Mouse (Mus musculus): ENCODE measurements around the gene Gm9844.
"Not testable (repeated sequence)": the region's sequence is repeated elsewhere in the genome, so short reads cannot be mapped to it uniquely, and the experiment has no call there.

Gene Gm9844

DNA sequence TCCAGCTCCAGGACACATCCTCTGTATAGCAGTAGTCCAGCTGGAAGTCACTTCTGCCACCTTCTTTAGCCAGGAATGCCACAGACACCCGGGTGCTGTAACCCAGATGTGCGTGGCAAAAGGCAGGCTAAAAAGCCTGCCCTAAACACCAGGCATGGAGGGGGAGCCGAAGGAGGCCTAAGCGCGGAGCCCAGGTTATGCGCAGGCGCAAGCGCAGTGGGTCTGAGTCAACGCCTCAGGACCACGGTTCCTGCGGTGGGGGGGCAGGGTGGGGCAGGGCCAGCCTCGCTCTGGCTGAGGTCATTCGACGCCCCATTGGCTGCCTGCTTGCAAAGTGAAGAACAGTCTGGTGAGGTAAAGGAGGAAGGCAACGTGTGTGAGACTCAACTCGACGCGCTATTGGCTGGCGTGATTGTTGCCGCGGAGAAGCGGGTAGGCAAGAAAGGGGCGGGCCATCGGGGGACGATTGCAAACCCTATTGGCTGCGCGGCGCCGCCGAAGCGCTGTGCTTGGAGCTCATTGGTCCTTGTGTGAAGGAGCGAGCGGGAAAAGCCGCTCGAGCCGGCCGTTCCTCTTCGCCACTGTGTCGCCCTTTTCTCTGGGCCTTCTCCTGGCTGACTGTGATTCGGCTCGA, 7.6 kb downstream of the Gm9844 start, which contains the start of the genes Lypd4 and Dmrtc2:
Gene Lypd4, minus strand, starts transcription at position 410 of the 634 bp plus-strand sequence.
Gene Dmrtc2, plus strand, starts transcription at position 526 of the 634 bp plus-strand sequence.
- DNase-seq (ENCODE audit: low spot score), result no peak

DNA sequence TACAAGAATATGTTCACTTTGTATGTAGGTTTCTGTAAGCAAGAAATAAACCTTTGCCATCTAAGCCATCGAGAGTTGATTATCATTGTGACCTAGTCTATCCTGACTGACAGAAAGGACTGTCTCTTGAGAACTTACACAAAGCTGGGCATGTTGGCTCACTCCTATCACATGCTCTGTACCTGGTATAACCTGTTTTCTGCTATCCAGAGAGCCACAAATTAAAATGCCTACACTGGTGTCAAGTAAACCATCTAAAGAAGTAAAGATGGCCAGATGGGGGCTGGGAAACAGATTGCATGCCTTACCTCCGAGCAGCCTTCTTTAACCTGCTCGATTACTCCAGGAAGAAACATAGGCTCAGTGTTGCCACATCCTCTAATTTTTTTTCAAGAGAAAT, 15.6 kb downstream of the Gm9844 start:
- no peak for DNase-seq (ENCODE audit: low spot score)

GRCm38 (mm10) chr7:24879620-24880019, 17.6 kb downstream of the Gm9844 start:
- no peak for DNase-seq (ENCODE audit: low spot score)

GRCm38 (mm10) chr7:24882416-24883199, 20.6 kb downstream of the Gm9844 start:
- no peak for DNase-seq (ENCODE audit: low spot score)

- peak; percentile 97 for DNase-seq (ENCODE audit: low spot score)
Observed at GRCm38 (mm10) chr7:24883896-24884692, 22.1 kb downstream of the Gm9844 start, which contains the start of gene Rps19. Gene Rps19 (plus strand): TSS chr7:24884371.

- no peak for DNase-seq (ENCODE audit: low spot score)
Observed at GRCm38 (mm10) chr7:24884693-24885291, 22.8 kb downstream of the Gm9844 start.

DNA sequence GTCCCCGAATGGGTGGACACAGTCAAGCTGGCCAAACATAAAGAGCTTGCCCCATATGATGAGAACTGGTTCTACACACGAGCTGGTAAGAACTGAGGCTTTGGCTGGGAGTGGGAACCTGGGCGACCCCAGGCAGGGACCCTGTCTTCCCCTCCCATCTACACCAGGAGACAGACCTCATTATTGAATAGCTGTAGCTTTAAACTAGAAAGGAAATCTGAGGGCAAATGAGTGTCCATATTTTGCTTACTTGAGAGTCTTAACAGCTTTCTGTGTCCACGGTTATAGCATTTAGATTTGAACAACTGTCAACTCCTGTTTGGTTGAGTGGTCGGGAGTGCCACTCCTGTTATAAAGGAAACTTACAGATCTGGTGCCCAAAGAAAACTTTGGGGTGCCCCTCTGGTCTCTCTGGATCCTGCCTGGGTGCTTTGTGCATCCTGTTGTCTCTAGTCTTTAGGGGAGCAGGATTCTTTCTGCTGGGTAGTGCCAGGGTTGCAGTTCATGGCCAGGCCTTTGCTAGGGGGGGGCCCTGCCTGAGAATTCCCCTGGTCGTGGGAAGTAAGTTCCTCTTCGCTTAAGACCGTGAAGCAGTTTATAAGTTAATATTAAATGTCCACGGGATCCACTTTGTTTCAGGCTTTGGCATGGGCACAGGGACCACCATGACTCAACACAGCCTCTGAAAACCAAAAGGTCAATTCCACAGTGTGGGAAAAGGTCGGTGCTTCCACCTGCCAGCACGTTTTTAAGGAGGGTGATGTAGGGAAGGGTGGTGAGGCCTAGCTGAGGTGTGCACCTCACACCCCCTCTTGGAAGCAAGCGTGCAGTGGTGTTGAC, 23.7 kb downstream of the Gm9844 start:
- DNase-seq (ENCODE audit: low spot score), result no peak

DNA sequence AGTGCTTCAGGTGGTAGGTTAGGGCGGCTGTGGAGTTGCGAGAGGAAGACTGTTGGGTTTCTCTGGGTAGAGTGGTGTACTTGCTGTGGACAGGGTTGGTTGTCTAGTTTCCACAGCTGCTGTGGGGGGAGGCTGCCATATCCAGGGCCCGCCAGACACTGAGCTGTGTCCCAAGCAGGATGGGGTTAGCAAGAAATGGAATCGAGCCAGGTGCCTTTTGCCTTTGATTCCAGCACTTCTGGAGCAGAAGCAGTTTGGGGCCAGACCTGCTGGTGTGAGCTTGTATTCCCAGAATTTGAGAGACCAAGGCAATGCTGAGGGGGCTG, 24.3 kb downstream of the Gm9844 start:
- DNase-seq (ENCODE audit: low spot score), result no peak

- DNase-seq (ENCODE audit: low spot score), result no peak
Observed at GRCm38 (mm10) chr7:24887096-24887495, 25.1 kb downstream of the Gm9844 start.

GRCm38 (mm10) chr7:24889431-24890220, 27.6 kb downstream of the Gm9844 start:
- DNase-seq (ENCODE audit: low spot score), result no peak

DNA sequence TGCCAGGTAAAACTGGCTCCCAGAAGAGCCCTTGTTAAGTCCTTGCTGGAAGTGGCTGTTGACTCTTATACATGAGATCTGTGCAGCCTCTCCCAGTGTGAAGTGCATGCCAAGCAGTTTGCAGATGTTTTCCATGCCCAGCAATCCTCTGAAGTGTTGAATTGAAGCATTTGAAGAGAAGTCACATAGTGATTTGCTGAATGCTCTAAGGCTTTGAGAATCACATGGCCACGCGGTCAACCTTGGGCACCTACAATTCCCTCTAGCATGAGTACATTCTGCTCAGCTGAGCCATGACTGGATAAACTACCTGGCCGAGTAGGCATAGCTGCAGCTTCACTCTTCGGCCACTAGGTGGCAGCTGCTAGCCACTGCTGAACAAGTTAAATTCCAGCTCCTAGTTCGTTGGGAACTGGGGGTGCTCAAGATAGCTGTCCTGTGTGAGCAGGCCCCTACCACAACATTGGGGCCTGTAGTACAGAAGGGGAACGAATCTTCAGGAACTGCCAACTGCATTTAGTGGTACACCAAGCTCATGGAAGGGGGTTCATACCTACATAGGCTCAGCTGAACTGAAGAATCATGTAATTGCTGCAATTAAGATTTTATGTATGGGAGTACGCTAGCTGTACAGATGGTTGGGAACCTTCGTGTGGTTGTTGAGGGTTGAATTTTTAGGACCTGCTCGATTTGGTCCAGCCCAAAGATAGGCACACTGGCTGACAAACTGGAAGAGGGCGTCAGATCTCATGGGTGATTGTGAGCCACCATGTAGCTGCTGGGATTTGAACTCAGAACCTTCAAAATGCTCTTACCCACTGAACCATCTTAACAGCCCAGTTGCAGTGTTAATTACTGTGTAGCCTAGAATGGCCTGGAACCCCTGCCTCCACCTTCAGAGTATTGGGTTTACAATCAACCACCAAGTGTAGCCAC, 28.5 kb downstream of the Gm9844 start:
- DNase-seq (ENCODE audit: low spot score), result peak; percentile 66

DNA sequence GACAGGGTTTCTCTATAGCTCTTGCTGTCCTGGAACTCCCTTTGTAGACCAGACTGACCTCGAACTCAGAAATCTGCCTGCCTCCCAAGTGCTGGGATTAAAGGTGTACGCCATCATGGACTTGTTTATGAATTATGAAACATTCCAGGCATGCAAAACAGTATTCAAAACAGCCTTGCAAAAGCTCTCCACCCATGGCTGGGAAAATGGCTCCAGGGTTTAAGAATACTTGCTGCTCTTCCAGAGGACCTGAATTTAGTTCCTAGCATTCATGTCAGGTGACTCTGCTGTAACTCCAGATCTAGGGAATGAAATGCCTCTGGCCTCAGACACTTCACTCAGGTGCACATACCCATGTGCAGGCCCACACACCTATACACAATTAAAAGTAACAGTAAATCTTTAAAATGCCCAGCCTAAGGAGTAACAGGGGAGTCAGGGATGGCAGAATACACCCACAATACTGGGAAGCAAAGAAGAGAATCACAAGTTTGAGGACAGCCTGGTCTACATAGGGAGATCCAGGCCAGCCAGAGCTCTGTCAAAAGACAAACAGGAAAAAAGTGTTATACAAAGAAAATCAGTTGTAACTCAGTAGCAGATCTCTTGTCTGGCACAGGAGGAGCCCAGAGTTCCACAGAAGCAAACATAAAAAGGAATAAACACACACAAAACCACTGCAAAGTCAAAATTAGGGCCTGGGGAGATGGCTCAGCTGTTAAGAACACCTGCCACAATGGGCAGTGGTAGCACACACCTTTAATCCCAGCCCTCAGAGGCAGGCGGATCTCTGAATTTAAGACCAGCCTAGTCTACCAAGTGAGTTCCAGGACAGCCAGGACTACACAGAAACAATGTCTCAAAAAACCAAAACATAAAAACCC, 29.5 kb downstream of the Gm9844 start:
- DNase-seq (ENCODE audit: low spot score), result no peak

DNA sequence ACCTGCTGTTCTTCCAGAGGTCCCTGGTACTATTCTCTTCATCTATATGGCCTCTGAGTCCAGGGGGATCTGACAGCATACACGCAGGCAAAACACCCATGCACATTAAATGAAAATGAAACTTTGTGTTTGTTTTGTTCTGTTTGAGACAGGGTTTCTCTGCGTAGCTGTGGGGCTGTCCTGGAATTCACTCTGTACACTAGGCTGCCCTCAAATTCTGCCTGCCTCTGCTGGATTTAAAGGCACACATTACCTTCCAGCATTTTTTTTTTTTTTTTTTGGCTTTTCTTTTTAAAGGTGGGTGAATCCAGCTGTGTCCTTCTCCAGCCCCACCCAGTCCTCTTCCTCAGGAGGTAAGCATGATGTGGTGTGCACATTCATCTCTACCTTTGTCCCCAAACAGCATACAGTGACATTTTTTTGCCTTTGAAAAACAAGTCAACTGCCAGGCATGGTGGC, 30.1 kb downstream of the Gm9844 start:
- no peak for DNase-seq (ENCODE audit: low spot score)

DNA sequence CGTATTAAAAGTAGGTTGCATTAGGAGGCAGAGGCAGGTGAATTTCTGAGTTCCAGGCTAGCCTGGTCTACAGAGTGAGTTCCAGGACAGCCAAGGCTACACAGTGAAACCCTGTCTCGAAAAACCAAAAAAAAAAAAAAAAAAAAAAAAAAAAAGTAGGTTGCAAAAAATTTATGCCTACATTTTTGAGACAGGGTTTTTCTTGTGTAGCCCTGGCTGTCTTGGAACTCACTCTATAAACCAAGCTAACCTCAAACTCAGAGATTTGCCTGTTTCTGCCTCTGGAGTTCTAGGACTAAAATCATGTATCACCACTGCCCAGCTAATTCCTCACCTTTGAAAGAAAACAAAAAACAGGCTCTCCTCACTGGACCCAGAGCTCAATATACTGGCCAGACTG, 33.7 kb downstream of the Gm9844 start:
- DNase-seq (ENCODE audit: low spot score), result not testable (repeated sequence)

GRCm38 (mm10) chr7:24896269-24896668, 34.3 kb downstream of the Gm9844 start:
- no peak for DNase-seq (ENCODE audit: low spot score)

DNA sequence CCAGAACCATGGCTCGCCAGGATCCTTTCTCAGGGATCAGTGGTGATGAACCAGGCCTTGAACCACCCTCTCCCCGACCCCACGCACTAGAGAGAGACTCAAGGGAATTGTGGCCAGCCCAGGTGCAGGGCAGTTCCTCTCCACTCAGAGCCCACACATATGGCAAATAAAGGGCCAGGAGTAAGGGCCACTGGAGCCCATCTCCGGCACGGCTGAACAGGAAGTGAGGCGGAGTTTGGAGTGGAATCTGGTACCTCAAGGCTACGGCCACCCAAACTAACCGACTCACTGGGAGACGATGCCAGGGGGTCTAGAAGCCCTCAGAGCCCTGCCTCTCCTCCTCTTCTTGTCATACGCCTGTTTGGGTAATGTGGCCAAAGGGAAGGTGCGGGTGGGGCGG, 35.2 kb downstream of the Gm9844 start, which contains the start of gene Cd79a:
Gene Cd79a, plus strand, starts transcription at position 158 of the 400 bp plus-strand sequence.
- DNase-seq (ENCODE audit: low spot score), result no peak

- DNase-seq (ENCODE audit: low spot score), result no peak
Observed at GRCm38 (mm10) chr7:24897959-24898358, 35.9 kb downstream of the Gm9844 start.

GRCm38 (mm10) chr7:24901114-24901513, 39.1 kb downstream of the Gm9844 start:
- DNase-seq (ENCODE audit: low spot score), result no peak

Measured in ovary, postnatal 36 days (tissue).